Mouse (Mus musculus) liver, adult 2 months (tissue): ENCODE measurements around the gene Gatad1.
"Not testable (repeated sequence)": the region's sequence is repeated elsewhere in the genome, so short reads cannot be mapped to it uniquely, and the experiment has no call there.

Experiments used
- CTCF ChIP-seq: fragments of 200-500 bp; IDR thresholded peaks from 2 replicates; pipeline ENCODE4 v1.5.1; 2011; ENCODE audit warnings: low read depth, low read length, control low read depth
- POLR2A ChIP-seq: fragments of 200-500 bp; IDR thresholded peaks from 2 replicates; pipeline ENCODE4 v1.6.1; 2011; ENCODE audit warnings: low read length, control low read depth; ENCODE audit not compliant: insufficient read depth; ENCODE audit errors: extremely low read depth

DNA sequence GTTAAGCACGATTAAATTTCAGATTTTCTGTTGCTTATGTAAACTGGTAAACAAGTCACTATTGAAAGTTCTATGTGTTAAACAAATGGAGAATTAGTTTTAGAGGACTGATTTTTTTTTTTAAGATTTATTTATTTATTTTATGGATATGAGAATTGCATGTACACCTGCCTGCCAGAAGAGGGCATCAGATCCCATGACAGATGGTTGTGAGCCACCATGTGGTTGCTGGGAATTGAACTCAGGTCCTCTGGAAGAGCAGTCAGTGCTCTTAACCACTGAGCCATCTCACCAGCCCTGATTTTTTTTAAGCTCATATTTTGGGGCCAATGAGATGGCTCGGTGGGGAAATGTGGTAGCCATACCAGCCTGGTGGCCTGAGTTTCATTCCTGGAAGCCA is 45.1 kb downstream of the Gatad1 start:
- not testable (repeated sequence) for TF ChIP-seq CTCF, POLR2A
